Mouse (Mus musculus) megakaryocyte, embryonic 14.5 days (primary cell): ENCODE measurements around the gene Il15. TPM values are rescaled to one million over a fixed set of nuclear protein-coding genes. Genes with fewer than 3 reads are reported as not detected.

Experiments
- H3K27me3 ChIP-seq: replicated peaks from 2 replicates; pipeline ENCODE3; 2012; ENCODE audit warnings: inconsistent platforms
- H3K36me3 ChIP-seq: replicated peaks from 2 replicates; pipeline ENCODE3; 2012; ENCODE audit warnings: low read length, inconsistent platforms, mixed read lengths
- H3K4me1 ChIP-seq: 2 replicates; pipeline ENCODE4 v1.6.1; 2012; ENCODE audit warnings: inconsistent platforms
- H3K4me3 ChIP-seq: replicated peaks from 2 replicates; pipeline ENCODE3; 2012; ENCODE audit warnings: moderate library complexity, mild to moderate bottlenecking, inconsistent platforms
- H3K9me3 ChIP-seq: 2 replicates; pipeline ENCODE4 v1.6.1; 2012; ENCODE audit warnings: inconsistent platforms
- FLI1 ChIP-seq: IDR thresholded peaks from 2 replicates; pipeline ENCODE4 v1.6.1; 2012; ENCODE audit warnings: low read length, inconsistent platforms, mixed read lengths
- GATA1 ChIP-seq: IDR thresholded peaks from 3 replicates; pipeline ENCODE4 v1.6.1; 2012; ENCODE audit warnings: mixed read lengths, low read length, inconsistent platforms, borderline replicate concordance
- polyA plus RNA-seq: library from polyadenylated mRNA; stranded (reverse); fragments of >175 nt; gene quantifications from 2 replicates; pipeline ENCODE4 v1.2.3, GENCODE M21; 2012; ENCODE audit warnings: low replicate concordance; ENCODE audit not compliant: insufficient read depth

The Il15 gene
- polyA plus RNA-seq, 1 experiment = 2.9 TPM

DNA sequence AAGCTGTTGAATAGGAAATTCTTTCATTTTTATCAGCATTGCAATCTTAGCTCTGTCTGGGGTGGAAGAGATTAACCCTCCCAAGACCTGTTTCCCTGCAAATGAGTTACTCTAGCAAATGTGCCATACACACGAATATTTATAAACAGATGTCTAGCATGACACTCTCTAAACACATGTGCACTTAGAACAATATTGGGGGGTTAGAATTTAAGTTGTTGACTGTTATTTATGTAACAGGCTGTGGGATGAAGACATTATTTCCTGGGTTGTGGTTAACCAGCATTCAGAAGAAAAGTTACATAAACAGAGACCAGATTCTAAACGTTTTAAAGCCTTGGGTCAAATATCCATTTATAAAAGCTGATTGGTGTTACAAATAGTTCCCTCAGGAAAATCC lies 2.6 kb downstream of the Il15 start:
- H3K4me1 ChIP-seq = peaks cover 47% of the 10 kb centered on the region
- no peaks in the 10 kb centered on the region for H3K27me3 ChIP-seq
- TF ChIP-seq GATA1 (no peak), FLI1 (no peak)
- peak overlapping the region; percentile 75 for H3K4me3 ChIP-seq
- H3K9me3 ChIP-seq = no peaks in the 10 kb centered on the region; the same call in 1 of the 2 replicates
- peaks cover under 1% of the 10 kb centered on the region for H3K36me3 ChIP-seq

DNA sequence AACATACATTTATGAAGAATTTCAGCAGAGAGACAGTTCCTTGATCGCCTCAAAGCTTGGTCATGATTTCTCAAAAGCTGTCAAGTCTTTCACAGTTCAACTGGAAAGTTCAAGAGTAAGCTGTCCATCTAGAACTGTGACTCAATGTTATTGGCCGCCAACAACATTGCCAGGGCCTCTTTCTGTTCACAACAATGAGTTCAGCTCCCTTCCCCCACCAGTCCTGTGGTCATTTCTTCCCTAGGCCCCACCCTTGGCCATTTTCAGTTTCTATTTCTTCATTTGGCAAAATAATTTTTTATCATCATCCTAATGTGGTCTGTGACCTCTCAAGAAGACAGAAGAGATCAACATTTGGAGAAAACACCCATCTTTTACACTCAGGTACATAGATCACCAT lies 4.5 kb downstream of the Il15 start:
- Histone ChIP-seq H3K4me3 (peak overlapping the region; percentile 68), H3K27me3 (no peaks in the 10 kb centered on the region), H3K4me1 (peaks cover 50% of the 10 kb centered on the region), H3K9me3 (peaks cover 12% of the 10 kb centered on the region), H3K36me3 (peaks cover 19% of the 10 kb centered on the region)
- TF ChIP-seq GATA1 (no peak), FLI1 (no peak)

DNA sequence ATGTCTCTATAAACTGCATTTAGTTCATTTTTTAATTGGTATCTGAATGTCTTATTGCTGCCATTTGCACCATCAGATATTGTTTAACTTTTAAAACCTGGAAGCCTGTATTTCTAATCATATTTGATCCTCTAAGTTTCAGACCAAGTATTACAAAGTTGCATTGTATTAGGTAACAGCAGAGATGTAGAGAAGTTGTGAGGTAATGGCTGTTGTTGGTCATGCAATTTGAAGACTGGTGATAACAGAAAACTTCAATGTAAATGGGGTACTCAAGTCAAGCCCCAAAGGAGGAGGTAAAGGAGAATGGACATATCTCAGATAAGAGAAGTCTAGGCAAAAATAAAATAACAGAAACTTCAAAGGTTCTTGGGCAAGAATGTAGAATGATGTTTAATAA lies 11.8 kb downstream of the Il15 start:
- H3K4me3 ChIP-seq = no peak overlapping the region
- peaks cover 12% of the 10 kb centered on the region for H3K9me3 ChIP-seq
- H3K27me3 ChIP-seq = no peaks in the 10 kb centered on the region
- TF ChIP-seq FLI1 (no peak), GATA1 (no peak)
- H3K36me3 ChIP-seq = peaks cover 47% of the 10 kb centered on the region
- H3K4me1 ChIP-seq = peaks cover 54% of the 10 kb centered on the region

DNA sequence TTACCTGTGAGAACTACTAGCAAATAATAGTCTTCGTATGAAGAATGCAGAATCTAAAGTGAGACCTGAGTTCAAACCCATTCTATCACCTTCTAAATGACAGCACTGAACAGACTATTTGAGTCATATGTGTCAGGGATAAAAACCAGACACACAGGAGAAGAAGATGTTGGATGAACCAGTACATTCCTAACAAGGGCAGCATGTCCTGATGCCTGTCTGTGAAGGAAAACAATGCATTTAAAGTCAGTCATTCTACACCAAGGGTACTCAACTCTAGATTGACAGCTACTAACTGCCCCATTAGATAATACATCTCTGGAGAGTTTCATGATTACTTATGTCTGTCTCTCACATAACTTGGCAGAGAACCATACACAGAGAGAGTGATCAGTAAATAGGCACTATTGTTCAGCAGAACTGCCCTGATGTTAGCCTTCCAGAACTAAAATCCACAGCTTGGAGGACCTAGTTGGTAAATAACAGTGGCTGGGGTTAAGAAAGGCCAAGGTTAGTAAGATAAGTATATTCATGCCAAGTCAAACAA lies 14.6 kb downstream of the Il15 start:
- Histone ChIP-seq H3K36me3 (peaks cover 32% of the 10 kb centered on the region), H3K9me3 (no peaks in the 10 kb centered on the region; the same call in 1 of the 2 replicates), H3K4me3 (peak overlapping the region; percentile 35), H3K27me3 (no peaks in the 10 kb centered on the region), H3K4me1 (peaks cover 76% of the 10 kb centered on the region)
- no peak for TF ChIP-seq FLI1
- TF ChIP-seq GATA1 = no peak

DNA sequence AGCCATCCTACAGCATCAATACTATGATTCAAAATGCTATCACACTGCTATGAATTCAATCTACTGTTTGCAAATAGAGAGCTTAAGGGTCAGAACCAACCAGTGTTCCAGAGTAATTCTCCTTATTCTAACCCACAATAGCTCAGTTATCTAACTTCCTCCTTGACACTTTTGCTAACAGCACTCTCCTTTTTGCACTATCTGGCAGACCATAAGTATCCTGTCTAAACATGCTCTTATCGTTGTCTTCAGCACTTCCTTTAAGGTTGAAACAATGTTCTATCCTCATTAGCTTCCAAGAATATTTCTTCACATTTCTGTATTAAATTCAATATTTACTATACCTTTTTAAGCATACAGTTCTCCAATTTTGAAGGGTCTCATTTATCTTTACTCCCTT lies 15.4 kb downstream of the Il15 start:
- Histone ChIP-seq H3K4me3 (peak overlapping the region; percentile 10), H3K4me1 (peaks cover 82% of the 10 kb centered on the region), H3K9me3 (no peaks in the 10 kb centered on the region; the same call in 1 of the 2 replicates), H3K36me3 (peaks cover 28% of the 10 kb centered on the region), H3K27me3 (no peaks in the 10 kb centered on the region)
- TF ChIP-seq GATA1 = peak; percentile 93; the same call in 1 of the 3 replicates
- peak; percentile 41; the same call in 1 of the 2 replicates for TF ChIP-seq FLI1

DNA sequence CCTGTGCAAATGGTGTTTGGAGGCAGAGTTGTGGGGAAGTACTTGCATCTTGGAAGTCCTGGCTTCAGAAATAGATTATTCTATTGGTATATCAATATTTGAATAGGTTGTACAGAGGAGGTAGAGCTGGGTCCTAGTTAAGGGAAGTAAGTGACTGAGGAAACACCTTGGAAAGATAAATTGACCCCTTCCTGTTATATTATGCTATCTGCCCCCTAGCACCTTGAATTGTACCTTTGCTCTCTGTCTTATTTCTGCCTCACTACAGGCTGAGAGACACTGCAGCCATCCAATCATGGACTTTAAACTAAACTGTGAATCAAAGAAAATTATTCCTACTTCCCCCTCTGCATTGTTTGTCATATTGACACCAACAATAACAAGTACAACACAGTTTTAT lies 17.2 kb downstream of the Il15 start:
- TF ChIP-seq FLI1 (no peak), GATA1 (no peak)
- Histone ChIP-seq H3K4me1 (peaks cover 78% of the 10 kb centered on the region), H3K9me3 (no peaks in the 10 kb centered on the region; the same call in 1 of the 2 replicates), H3K4me3 (no peak overlapping the region), H3K36me3 (peaks cover 20% of the 10 kb centered on the region), H3K27me3 (no peaks in the 10 kb centered on the region)

DNA sequence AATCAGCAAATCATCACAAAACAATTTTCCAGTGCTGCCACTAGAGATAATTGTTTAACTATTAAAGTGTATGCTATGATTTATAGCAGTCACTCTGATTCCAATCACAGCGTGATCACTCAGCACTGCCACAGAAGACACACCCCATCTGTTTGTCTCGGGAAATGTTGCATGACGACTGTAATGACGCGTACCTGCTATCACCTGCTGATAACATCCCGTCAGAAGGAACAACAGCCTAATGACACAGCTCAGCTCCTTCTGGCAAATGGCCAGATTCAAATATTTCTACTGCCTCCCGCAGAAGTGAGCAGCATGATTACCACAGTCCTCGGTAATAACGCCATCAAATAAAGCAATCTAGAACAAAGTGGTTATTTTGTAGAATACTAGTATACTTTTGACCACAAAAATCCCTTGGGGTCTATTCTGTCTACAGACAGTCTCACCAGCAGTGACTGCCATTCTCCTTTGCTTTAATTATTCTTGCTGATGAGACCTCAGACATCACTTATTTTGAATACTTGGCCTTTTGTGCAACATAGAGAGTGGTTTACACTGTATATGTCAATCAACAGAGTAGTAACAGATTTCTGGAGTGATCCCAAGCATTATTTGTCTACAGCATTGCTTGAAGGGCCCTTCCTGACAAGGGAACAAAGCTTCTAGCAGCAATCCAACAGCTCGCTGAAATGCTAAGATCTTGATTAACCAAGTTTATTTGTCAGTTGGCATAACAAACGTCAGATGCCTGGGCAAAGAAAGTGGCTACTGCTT lies 18.4 kb downstream of the Il15 start:
- Histone ChIP-seq H3K4me3 (no peak overlapping the region), H3K36me3 (peaks cover 9% of the 10 kb centered on the region), H3K9me3 (no peaks in the 10 kb centered on the region), H3K4me1 (peaks cover 76% of the 10 kb centered on the region), H3K27me3 (no peaks in the 10 kb centered on the region)
- no peak for TF ChIP-seq FLI1
- TF ChIP-seq GATA1 = no peak

DNA sequence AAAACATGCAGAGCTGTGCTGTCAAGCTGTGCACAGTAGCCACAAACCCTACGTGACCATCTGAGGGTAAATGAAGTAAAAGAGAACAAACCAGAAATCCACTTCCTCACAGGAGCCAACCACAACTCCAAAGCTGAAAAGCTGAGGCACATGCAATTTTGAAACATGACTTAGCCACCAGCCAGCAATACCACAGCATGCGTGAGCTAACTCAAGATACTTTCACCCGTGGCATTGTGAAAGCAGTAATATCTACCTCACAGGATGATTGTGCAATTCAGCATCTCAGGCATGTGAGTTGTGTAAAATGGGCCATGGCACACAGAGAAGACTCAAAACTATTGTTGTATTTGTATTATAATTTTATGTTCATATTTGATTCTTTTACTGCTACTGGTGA lies 19.7 kb downstream of the Il15 start:
- Histone ChIP-seq H3K4me3 (peak overlapping the region; percentile 43), H3K27me3 (no peaks in the 10 kb centered on the region), H3K4me1 (peaks cover 73% of the 10 kb centered on the region), H3K9me3 (no peaks in the 10 kb centered on the region), H3K36me3 (peaks cover 15% of the 10 kb centered on the region)
- TF ChIP-seq FLI1 (no peak), GATA1 (no peak)

DNA sequence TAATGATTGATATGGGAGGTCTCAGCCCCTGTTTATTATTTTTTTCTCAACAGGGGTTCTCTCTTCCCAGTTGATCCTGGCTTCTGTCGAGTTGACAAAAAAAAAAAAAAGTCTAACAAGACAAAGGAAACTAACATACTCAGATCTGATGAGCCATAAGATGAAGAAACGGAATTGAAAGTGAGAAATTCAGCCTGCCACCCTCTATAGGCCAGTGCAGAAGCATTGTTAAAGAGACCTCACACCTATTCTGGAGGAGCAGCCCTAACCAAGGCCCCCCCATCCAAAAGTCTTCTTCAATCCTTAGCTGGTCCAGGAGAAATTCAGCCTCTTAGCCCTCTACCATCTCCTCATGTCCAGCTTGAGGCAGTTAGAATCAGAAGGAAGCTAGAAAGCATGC lies 20.7 kb downstream of the Il15 start:
- H3K36me3 ChIP-seq = peaks cover 23% of the 10 kb centered on the region
- H3K9me3 ChIP-seq = no peaks in the 10 kb centered on the region
- H3K4me3 ChIP-seq = no peak overlapping the region
- TF ChIP-seq FLI1 = no peak
- no peak for TF ChIP-seq GATA1
- no peaks in the 10 kb centered on the region for H3K27me3 ChIP-seq
- H3K4me1 ChIP-seq = peaks cover 76% of the 10 kb centered on the region

DNA sequence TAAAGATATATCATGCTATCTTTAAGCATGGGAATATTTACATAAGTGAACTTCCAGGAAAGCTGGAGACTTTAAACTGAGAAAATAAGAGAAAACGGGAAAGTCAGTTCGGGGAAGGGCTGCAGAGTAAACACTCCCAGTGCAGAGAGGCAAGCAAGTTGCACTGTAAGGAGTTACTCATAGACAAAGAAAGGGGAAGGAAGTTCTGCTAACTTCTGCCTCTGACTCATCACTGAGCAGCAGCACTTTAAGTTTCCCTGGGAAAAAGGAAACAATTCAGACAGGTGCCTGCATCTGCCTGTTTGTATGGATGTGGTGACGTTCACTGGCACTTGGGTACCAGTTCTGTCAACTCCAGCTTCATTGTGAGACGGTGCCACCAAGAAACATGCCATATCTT lies 28.6 kb downstream of the Il15 start:
- H3K4me3 ChIP-seq = peak overlapping the region; percentile 71
- H3K9me3 ChIP-seq = no peaks in the 10 kb centered on the region
- H3K36me3 ChIP-seq = peaks cover 41% of the 10 kb centered on the region
- no peak for TF ChIP-seq GATA1
- TF ChIP-seq FLI1 = no peak
- peaks cover 56% of the 10 kb centered on the region for H3K4me1 ChIP-seq
- H3K27me3 ChIP-seq = no peaks in the 10 kb centered on the region
